Mouse (Mus musculus) intestine, embryonic 16.5 days (tissue): Measurements from ENCODE around the gene 2410137M14Rik. TPM values are rescaled to one million over a fixed set of nuclear protein-coding genes. Genes with fewer than 3 reads are reported as not detected.
A peak's percentile ranks its signal among the peaks of the same experiment; 100 is the strongest.

Experiments used
- ATAC-seq: fragments of 200-750 bp; cut with Nextera tagmentation; 2 replicates; pipeline ENCODE4 v1.8.0; 2017; ENCODE audit warnings: moderate TSS enrichment, moderate library complexity
- H3K27ac ChIP-seq: fragments of 300-500 bp; sonication (generic); 2 replicates; pipeline ENCODE4 v1.5.1; 2014; ENCODE audit warnings: mild to moderate bottlenecking, low read length
- H3K27me3 ChIP-seq: fragments of 300-500 bp; sonication (generic); replicated peaks from 2 replicates; pipeline ENCODE4 v1.6.1; 2014; ENCODE audit warnings: low read length, control low read depth, mixed read lengths; ENCODE audit not compliant: control insufficient read depth, insufficient read depth
- H3K36me3 ChIP-seq: fragments of 300-500 bp; sonication (generic); 2 replicates; pipeline ENCODE4 v1.6.1; 2014; ENCODE audit warnings: low read length, control low read depth; ENCODE audit not compliant: control insufficient read depth, insufficient read depth
- H3K4me1 ChIP-seq: fragments of 300-500 bp; sonication (generic); 2 replicates; pipeline ENCODE4 v1.6.1; 2014; ENCODE audit warnings: low read length, control low read depth, mixed read lengths; ENCODE audit not compliant: control insufficient read depth, insufficient read depth
- H3K4me2 ChIP-seq: fragments of 300-500 bp; sonication (generic); 2 replicates; pipeline ENCODE4 v1.6.1; 2014; ENCODE audit warnings: low read depth, low read length, control low read depth
- H3K4me3 ChIP-seq: fragments of 300-500 bp; sonication (generic); 2 replicates; pipeline ENCODE4 v1.5.1; 2014; ENCODE audit warnings: mild to moderate bottlenecking, low read length
- H3K9ac ChIP-seq: fragments of 300-500 bp; sonication (generic); 2 replicates; pipeline ENCODE4 v1.6.1; 2014; ENCODE audit warnings: low read depth, low read length
- H3K9me3 ChIP-seq: fragments of 300-500 bp; sonication (generic); 2 replicates; pipeline ENCODE4 v1.6.1; 2016; ENCODE audit warnings: low read length, control low read depth; ENCODE audit not compliant: control insufficient read depth
- WGBS: fragments of 180-500 bp; shearing (Covaris S2); extraction: QIAGEN DNeasy Blood & Tissue Kit; methylation state at CpG from one replicate; pipeline ENCODE4 v1.1.7; 2014; 5-methylcytosine and 5-hydroxymethylcytosine counted together
- polyA plus RNA-seq: library from polyadenylated mRNA; unstranded; fragments of >200 nt; fragmentation: Nextera tagmentation; extraction: Ambion mirVana; gene quantifications from 2 replicates; pipeline ENCODE4 v1.2.1, GENCODE M21; 2015

The 2410137M14Rik gene
- polyA plus RNA-seq, 1 experiment from 2014 or later, result not detected

DNA sequence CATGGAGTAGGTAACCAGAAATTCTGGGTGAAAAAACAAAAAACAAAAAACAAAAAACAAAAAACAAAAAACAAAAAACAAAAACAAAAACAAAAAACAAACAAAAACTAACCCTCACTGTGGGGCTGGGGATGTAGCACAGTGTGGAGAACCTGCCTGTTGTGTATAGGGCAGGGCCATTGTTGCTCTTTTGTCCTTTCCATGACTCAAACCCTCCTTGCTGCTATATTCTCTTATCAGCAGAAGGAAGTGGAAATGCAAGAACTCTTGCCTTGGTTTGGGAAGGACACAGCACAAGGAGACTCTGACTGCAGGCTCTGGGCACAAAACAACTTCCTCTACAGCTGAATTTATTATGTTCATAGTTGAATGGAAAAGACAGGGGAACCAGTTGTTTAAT lies 35.3 kb upstream of the 2410137M14Rik start:
- no peaks in the 10 kb centered on the region for H3K4me1 ChIP-seq
- H3K27ac ChIP-seq, result no peak overlapping the region
- H3K4me3 ChIP-seq, result no peak overlapping the region
- H3K27me3 ChIP-seq, result no peaks in the 10 kb centered on the region
- no peak overlapping the region for H3K4me2 ChIP-seq
- peak; percentile 40; the same call in 1 of the 2 replicates for ATAC-seq
- no peaks in the 10 kb centered on the region for H3K36me3 ChIP-seq
- H3K9me3 ChIP-seq, result no peaks in the 10 kb centered on the region
- no peak overlapping the region for H3K9ac ChIP-seq

DNA sequence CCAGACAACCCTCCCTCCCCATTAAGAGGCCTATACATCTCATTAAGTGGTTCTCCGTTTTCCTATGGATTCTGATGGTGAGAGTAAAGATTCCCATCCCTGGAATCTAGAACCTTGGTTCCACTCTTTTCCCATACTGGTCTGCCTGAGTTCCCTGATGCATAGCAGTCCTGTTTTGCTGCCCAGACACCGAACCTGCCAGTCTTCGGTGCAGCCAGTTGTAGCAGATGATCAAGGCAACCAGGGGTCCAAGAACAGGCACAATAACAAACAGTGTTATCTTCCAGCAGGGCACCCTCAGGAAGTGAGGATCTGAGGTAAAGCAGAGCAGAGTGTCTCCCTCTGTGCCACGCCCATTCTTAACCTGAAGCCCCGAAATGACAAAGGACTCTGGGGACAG lies 31.1 kb upstream of the 2410137M14Rik start:
- Histone ChIP-seq H3K9ac (no peak overlapping the region), H3K4me2 (no peak overlapping the region), H3K36me3 (no peaks in the 10 kb centered on the region), H3K9me3 (no peaks in the 10 kb centered on the region), H3K4me1 (no peaks in the 10 kb centered on the region), H3K4me3 (no peak overlapping the region), H3K27ac (no peak overlapping the region), H3K27me3 (no peaks in the 10 kb centered on the region)
- WGBS, result 61% methylated on average over 5 of the region's 5 CpGs
- no peak for ATAC-seq

DNA sequence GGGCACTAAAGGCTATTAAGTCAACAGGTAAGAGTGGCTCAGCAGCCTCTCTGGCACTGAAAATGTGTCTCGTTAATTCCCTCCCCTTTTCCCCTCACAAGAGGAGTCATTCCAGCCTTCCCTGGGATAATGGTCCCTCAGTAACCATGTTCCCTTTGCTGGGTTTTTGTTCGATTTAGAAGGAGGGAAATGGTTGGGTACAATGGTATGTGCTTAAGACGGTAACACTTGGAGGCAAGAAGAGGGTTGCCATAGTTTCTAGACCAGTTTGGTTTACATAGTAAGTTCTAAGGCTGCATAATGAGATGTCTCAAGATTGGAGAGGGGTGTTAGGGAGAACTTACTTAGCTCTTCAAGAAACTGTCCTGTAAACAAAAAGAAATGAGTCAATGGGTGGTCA lies 30.7 kb upstream of the 2410137M14Rik start:
- Histone ChIP-seq H3K4me1 (no peaks in the 10 kb centered on the region), H3K36me3 (no peaks in the 10 kb centered on the region), H3K27me3 (no peaks in the 10 kb centered on the region), H3K4me2 (no peak overlapping the region), H3K27ac (no peak overlapping the region), H3K4me3 (no peak overlapping the region), H3K9ac (no peak overlapping the region), H3K9me3 (no peaks in the 10 kb centered on the region)
- 75% methylated on average over 3 of the region's 3 CpGs for WGBS
- ATAC-seq, result no peak

DNA sequence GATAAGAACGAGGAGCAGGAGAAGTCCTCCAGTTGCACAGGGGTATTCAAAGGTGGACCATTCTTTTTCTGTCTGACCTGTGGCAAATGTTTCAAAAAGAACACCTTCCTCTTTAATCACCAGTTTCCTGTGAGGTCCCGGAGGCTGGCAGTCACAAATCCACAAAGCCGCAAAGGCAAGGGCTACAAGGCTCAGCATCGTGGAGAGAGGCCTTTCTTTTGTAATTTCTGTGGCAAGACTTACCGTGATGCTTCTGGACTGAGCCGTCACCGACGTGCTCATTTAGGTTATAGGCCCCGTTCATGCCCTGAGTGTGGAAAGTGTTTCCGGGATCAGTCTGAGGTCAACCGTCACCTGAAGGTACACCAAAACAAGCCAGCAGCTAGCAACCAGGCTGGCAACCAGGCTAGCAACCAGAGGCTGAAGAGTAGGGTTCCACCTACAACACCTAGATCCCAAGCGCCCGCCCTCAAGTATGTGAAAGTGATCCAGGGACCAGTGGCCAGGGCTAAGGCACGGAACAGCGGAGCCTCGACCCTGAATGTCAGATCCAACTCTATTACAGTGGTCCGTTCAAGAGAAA lies 28.5 kb upstream of the 2410137M14Rik start:
- H3K9me3 ChIP-seq, result no peaks in the 10 kb centered on the region
- H3K4me2 ChIP-seq, result no peak overlapping the region
- no peaks in the 10 kb centered on the region for H3K27me3 ChIP-seq
- no peak overlapping the region for H3K9ac ChIP-seq
- WGBS, result 93% methylated on average over 17 of the region's 17 CpGs
- H3K4me1 ChIP-seq, result no peaks in the 10 kb centered on the region
- H3K27ac ChIP-seq, result no peak overlapping the region
- ATAC-seq, result no peak
- H3K4me3 ChIP-seq, result no peak overlapping the region
- H3K36me3 ChIP-seq, result no peaks in the 10 kb centered on the region

DNA sequence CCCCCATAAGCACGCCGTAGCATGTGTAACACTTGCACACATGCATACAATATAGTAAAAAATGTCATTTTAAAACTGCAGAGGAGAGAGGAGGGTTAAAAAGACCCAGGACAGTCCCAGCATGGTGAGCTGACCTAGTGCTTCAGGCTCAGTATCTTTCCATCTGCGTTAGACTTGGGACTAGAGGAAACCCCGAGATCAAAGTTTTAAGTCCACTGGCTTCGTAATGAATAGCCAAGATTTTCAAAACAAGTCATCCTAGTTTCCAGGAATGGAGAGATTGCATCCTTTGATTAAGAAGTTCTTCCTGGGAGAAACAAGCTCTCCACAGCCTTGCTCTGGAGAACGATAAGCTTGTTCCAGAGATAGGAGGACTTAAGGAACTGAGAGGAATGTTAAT lies 27.1 kb upstream of the 2410137M14Rik start:
- no peak for ATAC-seq
- 89% methylated on average over 6 of the region's 6 CpGs for WGBS
- H3K36me3 ChIP-seq, result no peaks in the 10 kb centered on the region
- no peak overlapping the region for H3K9ac ChIP-seq
- H3K27me3 ChIP-seq, result no peaks in the 10 kb centered on the region
- H3K4me3 ChIP-seq, result no peak overlapping the region
- H3K4me2 ChIP-seq, result no peak overlapping the region
- H3K4me1 ChIP-seq, result no peaks in the 10 kb centered on the region
- H3K9me3 ChIP-seq, result no peaks in the 10 kb centered on the region
- H3K27ac ChIP-seq, result no peak overlapping the region

DNA sequence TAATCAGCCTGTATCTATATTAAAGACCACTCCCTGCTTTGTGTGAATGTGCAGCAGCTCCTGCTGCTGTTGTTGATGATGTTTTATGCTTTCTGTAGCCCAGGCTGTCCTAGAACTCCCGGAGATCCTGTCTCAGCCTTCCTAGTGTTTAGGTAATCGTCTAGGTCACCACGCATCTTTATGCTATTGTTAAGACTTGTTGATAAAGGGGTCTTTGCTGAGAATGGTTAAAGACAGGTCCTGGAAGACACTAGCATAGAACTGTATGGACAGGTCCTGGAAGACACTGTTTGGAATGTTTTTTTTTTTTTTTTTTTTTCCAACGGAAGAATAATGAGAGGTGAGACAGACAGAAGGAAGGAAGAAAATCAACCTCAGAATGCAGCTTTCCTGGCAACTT lies 22.3 kb upstream of the 2410137M14Rik start:
- H3K9ac ChIP-seq, result peak overlapping the region; percentile 94
- no peaks in the 10 kb centered on the region for H3K9me3 ChIP-seq
- peak overlapping the region; percentile 75 for H3K4me3 ChIP-seq
- H3K4me1 ChIP-seq, result no peaks in the 10 kb centered on the region
- WGBS, result 27% methylated on average over 4 of the region's 4 CpGs
- ATAC-seq, result peak; percentile 2; the same call in 1 of the 2 replicates
- H3K4me2 ChIP-seq, result peak overlapping the region; percentile 94
- H3K36me3 ChIP-seq, result no peaks in the 10 kb centered on the region
- no peaks in the 10 kb centered on the region for H3K27me3 ChIP-seq
- H3K27ac ChIP-seq, result peak overlapping the region; percentile 87; the same call in 1 of the 2 replicates

DNA sequence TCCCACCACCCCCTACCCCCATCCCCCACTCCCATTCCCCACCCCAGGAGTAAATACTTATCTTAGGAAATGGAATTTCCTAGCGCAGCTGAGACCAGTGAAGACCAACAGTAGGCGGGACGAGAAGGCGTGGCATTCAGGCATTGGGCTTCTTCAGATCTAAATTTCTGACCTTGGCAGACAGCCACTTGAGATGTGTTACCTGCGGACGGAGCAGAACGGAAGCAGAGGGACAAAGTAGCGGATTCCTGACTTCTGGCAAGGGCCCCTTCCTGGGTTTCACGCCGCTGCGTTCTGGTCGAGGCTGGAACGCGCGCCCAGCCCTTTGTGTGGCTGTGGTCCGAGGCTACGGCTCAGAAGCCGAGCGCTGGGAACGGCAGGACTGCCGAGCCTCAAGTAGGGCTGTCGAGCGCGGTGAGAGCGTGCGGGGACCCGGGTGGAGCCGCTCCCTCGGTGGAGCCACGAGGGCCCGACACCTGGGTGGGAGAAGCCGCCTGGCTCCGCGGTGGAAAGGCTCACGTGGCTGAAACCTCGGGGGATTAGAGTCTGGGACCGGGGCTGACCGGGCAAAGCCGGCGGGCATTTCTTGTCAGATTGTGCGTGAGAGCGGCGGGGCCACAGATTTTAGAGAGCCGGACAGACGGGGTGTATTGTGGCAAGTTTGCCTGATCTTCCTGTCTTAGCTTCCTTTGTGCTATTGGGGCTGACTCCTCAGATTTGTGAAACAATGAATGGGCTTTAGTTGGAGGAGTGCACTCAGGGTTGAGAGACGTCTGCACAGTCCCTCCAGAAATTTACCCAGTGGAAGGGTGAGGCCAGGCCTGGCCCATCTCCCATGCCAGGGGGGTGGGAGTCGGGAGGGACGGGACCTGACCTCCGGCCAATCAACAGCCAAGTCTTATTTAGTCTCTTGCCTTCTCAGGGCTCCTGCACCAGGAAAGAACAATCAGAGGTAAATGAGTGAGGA lies 21.6 kb upstream of the 2410137M14Rik start:
- Histone ChIP-seq H3K36me3 (no peaks in the 10 kb centered on the region), H3K9me3 (no peaks in the 10 kb centered on the region), H3K4me1 (no peaks in the 10 kb centered on the region), H3K4me3 (peak overlapping the region; percentile 75), H3K27me3 (no peaks in the 10 kb centered on the region), H3K4me2 (peak overlapping the region; percentile 94), H3K27ac (peak overlapping the region; percentile 87), H3K9ac (peak overlapping the region; percentile 94)
- 2% methylated on average over 49 of the region's 49 CpGs for WGBS
- peak; percentile 89 for ATAC-seq

DNA sequence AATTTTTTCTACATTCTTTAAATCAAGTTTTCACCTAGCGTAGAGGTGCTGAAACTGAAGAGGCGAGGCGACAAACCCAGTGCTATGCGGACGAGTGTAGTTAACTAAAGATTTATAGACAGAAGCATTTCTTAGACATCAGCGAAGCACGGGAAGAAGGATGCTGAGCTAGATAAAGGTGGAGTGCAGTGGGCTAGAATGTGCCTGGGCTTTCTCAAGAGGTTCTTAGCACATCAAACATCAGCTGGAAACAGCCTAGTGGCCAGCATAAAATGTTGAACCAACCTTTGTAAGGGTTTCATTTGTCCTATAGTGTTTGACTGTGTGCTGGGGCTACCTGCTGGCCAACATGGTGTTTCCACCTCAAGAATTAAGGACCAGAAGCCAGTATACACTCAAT lies 19.8 kb upstream of the 2410137M14Rik start, which contains the start of gene Zfp57:
Gene Zfp57 (plus strand): TSS at position 301 of the 400 bp plus-strand sequence.
- H3K36me3 ChIP-seq, result no peaks in the 10 kb centered on the region
- WGBS, result 88% methylated on average over 7 of the region's 7 CpGs

DNA sequence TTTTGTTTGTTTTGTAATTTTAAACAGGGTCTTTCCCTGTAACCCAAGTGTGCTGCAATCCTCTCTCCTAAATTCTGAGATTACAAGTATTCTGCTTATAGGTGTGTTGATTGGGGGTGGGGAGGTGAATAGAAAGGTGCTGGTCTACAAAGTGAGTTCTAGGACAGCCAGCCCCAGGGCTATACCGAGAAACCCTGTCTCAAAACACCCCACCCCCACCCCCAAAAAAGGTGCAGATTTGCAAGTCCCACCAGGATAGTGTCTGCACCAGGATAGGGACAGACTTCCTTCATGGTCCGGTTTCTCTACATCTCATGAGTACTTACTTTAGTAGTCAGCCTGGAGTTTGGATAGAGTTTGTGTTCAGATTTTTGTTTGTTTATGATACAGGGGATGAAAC lies 17.4 kb upstream of the 2410137M14Rik start:
- WGBS, result 78% methylated on average over 2 of the region's 2 CpGs
- no peaks in the 10 kb centered on the region for H3K27me3 ChIP-seq

More for the DNA sequence above, 19.8 kb upstream of the 2410137M14Rik start, which contains the start of gene Zfp57:
- no peak within 1 kb of the TSS for H3K9ac ChIP-seq
- H3K27me3 ChIP-seq, result no peaks in the 10 kb centered on the region
- ATAC-seq, result no peak
- no peak within 1 kb of the TSS for H3K27ac ChIP-seq
- no peaks in the 10 kb centered on the region for H3K4me1 ChIP-seq
- no peaks in the 10 kb centered on the region for H3K9me3 ChIP-seq
- H3K4me3 ChIP-seq, result no peak within 1 kb of the TSS
- H3K4me2 ChIP-seq, result 0 out of 2 replicates have a peak within 1 kb of the TSS, but pooled peaks have one; percentile 94

More for the DNA sequence above, 17.4 kb upstream of the 2410137M14Rik start:
- ATAC-seq, result no peak
- Histone ChIP-seq H3K4me1 (no peaks in the 10 kb centered on the region), H3K36me3 (no peaks in the 10 kb centered on the region), H3K9ac (no peak overlapping the region), H3K4me3 (no peak overlapping the region), H3K27ac (no peak overlapping the region), H3K4me2 (no peak overlapping the region), H3K9me3 (no peaks in the 10 kb centered on the region)
